Mouse (Mus musculus) CH12.LX (cell line): Measurements from ENCODE around the gene Rps3. TPM values are rescaled to one million over a fixed set of nuclear protein-coding genes. Genes with fewer than 3 reads are reported as not detected.

Experiments used
- DNase-seq: peaks from one replicate; pipeline ENCODE4 v3.0.0-alpha.2; 2013; ENCODE audit errors: extremely low read depth
- H3K27ac ChIP-seq: 2 replicates; pipeline ENCODE4 v1.5.1; 2012; ENCODE audit warnings: low read depth, mild to moderate bottlenecking, control low read depth, moderate library complexity; ENCODE audit not compliant: insufficient read depth
- H3K27me3 ChIP-seq: replicated peaks from 2 replicates; pipeline ENCODE3; 2012; ENCODE audit warnings: inconsistent platforms
- H3K36me3 ChIP-seq, 2 experiments: replicated peaks in 1 of 2; 2 replicates each; pipeline versions ENCODE3 to v1.6.1; 2012; ENCODE audit warnings: inconsistent platforms in 1 of 2, low read length in 1 of 2, mild to moderate bottlenecking in 1 of 2, mixed read lengths in 1 of 2, moderate library complexity in 1 of 2; ENCODE audit not compliant: control insufficient read depth in 1 of 2, insufficient read depth in 1 of 2
- H3K4me1 ChIP-seq, 2 experiments: 2 replicates each; pipeline ENCODE4 v1.6.1; 2012; ENCODE audit warnings: inconsistent platforms in 1 of 2, moderate library complexity in 1 of 2; ENCODE audit not compliant: insufficient read depth in 2 of 2, control insufficient read depth in 1 of 2
- H3K4me2 ChIP-seq: 2 replicates; pipeline ENCODE4 v1.6.1; 2012; ENCODE audit warnings: low read depth, mild to moderate bottlenecking, control low read depth; ENCODE audit not compliant: poor library complexity, insufficient read depth, severe bottlenecking
- H3K4me3 ChIP-seq, 3 experiments: fragments of 150-350 bp in 1 of 3; sonication (generic) in 1 of 3; replicated peaks in 1 of 3; 2 replicates each; pipeline versions ENCODE3 to v1.5.1; 2011 to 2012; ENCODE audit warnings: low read depth in 2 of 3, low read length in 2 of 3, mild to moderate bottlenecking in 2 of 3, moderate library complexity in 2 of 3, control low read depth in 1 of 3, improper control_type of control experiment in 1 of 3, inconsistent platforms in 1 of 3, mixed read lengths in 1 of 3; ENCODE audit not compliant: poor library complexity in 1 of 3
- H3K79me2 ChIP-seq: replicated peaks from 2 replicates; pipeline ENCODE4 v1.6.1; 2012; ENCODE audit warnings: mild to moderate bottlenecking, moderate library complexity; ENCODE audit not compliant: control insufficient read depth, poor library complexity, insufficient read depth, severe bottlenecking; ENCODE audit errors: extremely low read depth
- H3K9ac ChIP-seq: 2 replicates; pipeline ENCODE4 v1.6.1; 2012; ENCODE audit warnings: low read depth, mild to moderate bottlenecking, control low read depth, moderate library complexity; ENCODE audit not compliant: insufficient read depth
- H3K9me3 ChIP-seq: replicated peaks from 2 replicates; pipeline ENCODE3; 2012; ENCODE audit warnings: low read length, inconsistent platforms, mixed read lengths
- BHLHE40 ChIP-seq: IDR thresholded peaks from 2 replicates; pipeline ENCODE4 v1.6.1; 2011; ENCODE audit warnings: mild to moderate bottlenecking, low read depth, low read length, improper control_type of control experiment
- CHD1 ChIP-seq: IDR thresholded peaks from 2 replicates; pipeline ENCODE4 v1.6.1; 2012; ENCODE audit warnings: low read depth, low read length, improper control_type of control experiment, inconsistent platforms
- CTCF ChIP-seq, 2 experiments: IDR thresholded peaks in 1 of 2; conservative IDR thresholded peaks in 1 of 2; 2 replicates each; pipeline ENCODE4 v1.5.1; 2011 to 2012; ENCODE audit warnings: low read depth in 2 of 2, low read length in 2 of 2, improper control_type of control experiment in 1 of 2, inconsistent platforms in 1 of 2, mild to moderate bottlenecking in 1 of 2, moderate library complexity in 1 of 2
- E2F4 ChIP-seq: IDR thresholded peaks from 2 replicates; pipeline ENCODE4 v1.6.1; 2011; ENCODE audit warnings: low read depth, low read length, improper control_type of control experiment; ENCODE audit not compliant: insufficient replicate concordance
- ELF1 ChIP-seq: IDR thresholded peaks from 2 replicates; pipeline ENCODE4 v1.6.1; 2014; ENCODE audit warnings: low read depth, mild to moderate bottlenecking, inconsistent platforms, low read length, improper control_type of control experiment
- ETS1 ChIP-seq: conservative IDR thresholded peaks from 2 replicates; pipeline ENCODE4 v1.6.1; 2012; ENCODE audit warnings: low read depth, mild to moderate bottlenecking, inconsistent platforms, low read length, improper control_type of control experiment, moderate library complexity
- GABPA ChIP-seq: IDR thresholded peaks from 2 replicates; pipeline ENCODE4 v1.6.1; 2012; ENCODE audit warnings: low read depth, low read length, improper control_type of control experiment, inconsistent platforms; ENCODE audit not compliant: insufficient replicate concordance
- IRF4 ChIP-seq: IDR thresholded peaks from 2 replicates; pipeline ENCODE4 v1.6.1; 2014; ENCODE audit warnings: low read depth, mild to moderate bottlenecking, inconsistent platforms, low read length, improper control_type of control experiment
- JUN ChIP-seq: IDR thresholded peaks from 2 replicates; pipeline ENCODE4 v1.6.1; 2011; ENCODE audit warnings: low read depth, mild to moderate bottlenecking, low read length, improper control_type of control experiment, moderate library complexity; ENCODE audit not compliant: insufficient read depth
- JUND ChIP-seq: conservative IDR thresholded peaks from 2 replicates; pipeline ENCODE4 v1.6.1; 2011; ENCODE audit warnings: low read depth, low read length, improper control_type of control experiment
- MAFK ChIP-seq: IDR thresholded peaks from 2 replicates; pipeline ENCODE4 v1.6.1; 2011; ENCODE audit warnings: low read length, improper control_type of control experiment; ENCODE audit not compliant: insufficient replicate concordance
- MAX ChIP-seq: IDR thresholded peaks from 2 replicates; pipeline ENCODE4 v1.6.1; 2011; ENCODE audit warnings: low read length, improper control_type of control experiment
- MAZ ChIP-seq: IDR thresholded peaks from 2 replicates; pipeline ENCODE4 v1.6.1; 2012; ENCODE audit warnings: low read depth, mild to moderate bottlenecking, inconsistent platforms, low read length, improper control_type of control experiment, moderate library complexity
- MEF2A ChIP-seq: IDR thresholded peaks from 2 replicates; pipeline ENCODE4 v1.6.1; 2014; ENCODE audit warnings: low read depth, mild to moderate bottlenecking, inconsistent platforms, low read length, improper control_type of control experiment, borderline replicate concordance
- MXI1 ChIP-seq: IDR thresholded peaks from 2 replicates; pipeline ENCODE4 v1.6.1; 2011; ENCODE audit warnings: mild to moderate bottlenecking, low read depth, low read length, improper control_type of control experiment
- NRF1 ChIP-seq: IDR thresholded peaks from 2 replicates; pipeline ENCODE4 v1.6.1; 2014; ENCODE audit warnings: low read depth, mild to moderate bottlenecking, inconsistent platforms, low read length, improper control_type of control experiment, moderate library complexity
- POLR2A ChIP-seq: IDR thresholded peaks from 2 replicates; pipeline ENCODE4 v1.6.1; 2011; ENCODE audit warnings: low read depth, mild to moderate bottlenecking, improper control_type of control experiment, low read length
- POLR2AphosphoS2 ChIP-seq: IDR thresholded peaks from 2 replicates; pipeline ENCODE4 v1.6.1; 2011; ENCODE audit warnings: low read depth, low read length, improper control_type of control experiment
- TBP ChIP-seq: conservative IDR thresholded peaks from 2 replicates; pipeline ENCODE4 v1.6.1; 2011; ENCODE audit warnings: low read depth, low read length, improper control_type of control experiment
- TCF12 ChIP-seq: IDR thresholded peaks from 2 replicates; pipeline ENCODE4 v1.6.1; 2014; ENCODE audit warnings: low read depth, mild to moderate bottlenecking, inconsistent platforms, low read length, improper control_type of control experiment
- USF1 ChIP-seq: IDR thresholded peaks from 2 replicates; pipeline ENCODE4 v1.6.1; 2014; ENCODE audit warnings: low read depth, mild to moderate bottlenecking, inconsistent platforms, low read length, improper control_type of control experiment
- ZC3H11A ChIP-seq: IDR thresholded peaks from 2 replicates; pipeline ENCODE4 v1.6.1; 2012; ENCODE audit warnings: low read depth, mild to moderate bottlenecking, inconsistent platforms, low read length, improper control_type of control experiment
- ZMIZ1 ChIP-seq: IDR thresholded peaks from 2 replicates; pipeline ENCODE4 v1.6.1; 2012; ENCODE audit warnings: low read depth, mild to moderate bottlenecking, inconsistent platforms, low read length, improper control_type of control experiment
- ZNF384 ChIP-seq: IDR thresholded peaks from 2 replicates; pipeline ENCODE4 v1.6.1; 2012; ENCODE audit warnings: low read depth, low read length, improper control_type of control experiment, inconsistent platforms
- dilution Hi-C: fragments of 300-500 bp; cut with MboI; formaldehyde crosslinking; loops from 2 replicates; pipeline ENCODE4 v1.14.3; 2020; ENCODE audit warnings: low sequenced_read_pairs; ENCODE audit not compliant: extremely low pct_unique_long_range_greater_than_20kb, extremely low pct_ligation_motif_present
- in situ Hi-C: fragments of 300-500 bp; cut with MboI; formaldehyde crosslinking; loops from 3 replicates; pipeline ENCODE4 v1.14.3; 2019; ENCODE audit warnings: low sequenced_read_pairs, low pct_ligation_motif_present, low pct_unique_long_range_greater_than_20kb, mixed read lengths
- polyA plus RNA-seq: library from polyadenylated mRNA; unstranded; fragments of >175 nt; gene quantifications from 2 replicates; pipeline ENCODE4 v1.2.1, GENCODE M21; 2012; ENCODE audit warnings: low read depth; ENCODE audit not compliant: insufficient read length
- total RNA-seq, 2 experiments: library from RNA; depleted of rRNA; stranded (reverse); fragments of 300-350 nt in 1 of 2; fragments of >200 nt in 1 of 2; gene quantifications; 2 replicates each; pipeline ENCODE4 v1.2.3; 2012 to 2014

Rps3 gene
- total and polyA plus RNA-seq, 3 experiments, result 1,738 to 3,699 (median 2,320) TPM

DNA sequence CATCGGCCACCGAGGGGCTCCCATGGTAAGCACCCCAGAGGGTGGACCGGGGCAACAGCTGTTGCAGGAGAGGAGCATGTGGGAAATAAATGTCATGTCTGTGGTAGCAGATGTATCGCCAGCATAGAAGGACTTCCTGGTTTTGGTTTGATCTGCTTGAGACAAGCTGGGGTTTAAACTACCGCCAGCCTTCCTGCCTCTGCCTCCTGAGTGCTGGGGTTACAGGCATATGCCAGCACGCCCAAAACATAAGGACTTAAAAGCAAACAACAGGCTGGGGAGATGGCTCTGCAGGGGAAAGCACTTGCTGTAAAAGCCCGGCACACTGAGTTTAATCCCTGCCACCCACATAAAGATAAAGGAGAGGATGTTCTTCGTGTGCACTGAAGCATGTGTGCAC lies 34.5 kb downstream of the Rps3 start:
- H3K9me3 ChIP-seq, result no peaks in the 10 kb centered on the region
- TF ChIP-seq ELF1 (0 out of 2 replicates have a peak, but pooled peaks have one; percentile 11), ZC3H11A (no peak)
- dilution Hi-C loops (no loop called here), in situ Hi-C loops (no loop called here)
- H3K4me2 ChIP-seq, result no peak overlapping the region
- H3K27ac ChIP-seq, result no peak overlapping the region
- peaks cover 4 to 38% of the 10 kb centered on the region in 2 experiments; a peak in 3 of 4 replicates for H3K4me1 ChIP-seq
- no peak overlapping the region for H3K4me3 ChIP-seq
- no peaks in the 10 kb centered on the region for H3K79me2 ChIP-seq
- H3K9ac ChIP-seq, result no peak overlapping the region
- no peak for DNase-seq
- H3K27me3 ChIP-seq, result no peaks in the 10 kb centered on the region
- peaks cover 0 to 44% of the 10 kb centered on the region in 2 experiments for H3K36me3 ChIP-seq

DNA sequence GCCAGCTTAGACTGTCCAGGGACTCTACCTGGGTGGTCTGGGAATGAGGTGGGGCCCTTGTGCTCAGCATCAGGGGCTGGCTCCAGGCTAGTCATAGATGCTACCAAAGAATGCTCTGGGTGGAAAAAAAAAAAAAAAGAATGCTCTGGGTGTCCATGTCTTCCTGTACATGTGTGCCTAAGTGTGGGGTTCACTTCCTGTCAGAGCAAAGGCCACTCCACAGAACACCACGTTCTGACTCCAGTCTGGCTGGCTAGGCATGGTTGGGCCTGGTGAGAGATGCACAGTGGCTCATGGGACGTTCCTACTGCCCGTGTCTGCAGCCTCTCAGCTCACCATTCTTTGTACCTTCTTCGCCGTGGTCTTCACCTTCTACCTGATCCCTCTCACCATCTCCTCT lies 34.9 kb downstream of the Rps3 start:
- no peaks in the 10 kb centered on the region for H3K9me3 ChIP-seq
- DNase-seq, result no peak
- H3K27ac ChIP-seq, result no peak overlapping the region
- no peak overlapping the region for H3K4me2 ChIP-seq
- dilution Hi-C loops (no loop called here), in situ Hi-C loops (no loop called here)
- no peak overlapping the region for H3K4me3 ChIP-seq
- no peaks in the 10 kb centered on the region for H3K27me3 ChIP-seq
- peaks cover 0 to 40% of the 10 kb centered on the region in 2 experiments for H3K36me3 ChIP-seq
- H3K79me2 ChIP-seq, result no peaks in the 10 kb centered on the region
- H3K4me1 ChIP-seq, result peaks cover 4 to 40% of the 10 kb centered on the region in 2 experiments; a peak in 3 of 4 replicates
- no peak overlapping the region for H3K9ac ChIP-seq
- TF ChIP-seq MAX, result no peak
- TF ChIP-seq ETS1, result no peak
- TF ChIP-seq MEF2A, result no peak
- no peak for TF ChIP-seq MAZ
- TF ChIP-seq NRF1, result no peak
- no peak for TF ChIP-seq MAFK
- no peak for TF ChIP-seq MXI1
- TF ChIP-seq GABPA, result no peak
- TF ChIP-seq TCF12, result no peak

DNA sequence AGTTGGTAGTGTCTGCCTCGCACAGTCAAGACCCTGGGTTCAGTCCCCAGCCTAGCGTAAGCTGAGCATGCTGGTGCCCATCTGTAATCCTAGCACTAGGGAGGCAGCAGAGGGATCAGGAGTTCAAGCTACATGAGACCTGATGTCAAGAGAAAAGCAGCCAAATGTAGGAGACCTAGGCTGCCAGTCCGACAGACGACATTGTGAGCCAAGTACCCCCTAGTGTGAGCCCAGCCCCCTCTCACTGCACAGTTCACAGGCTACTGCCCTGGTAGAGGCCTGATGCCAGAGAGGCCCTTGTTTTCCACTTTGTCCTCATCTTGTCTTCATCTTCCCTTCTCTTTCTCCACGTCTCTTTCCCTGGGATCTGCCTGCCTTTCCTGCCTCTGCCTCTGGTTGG lies 36.2 kb downstream of the Rps3 start:
- no peaks in the 10 kb centered on the region for H3K9me3 ChIP-seq
- TF ChIP-seq MAZ (no peak), CHD1 (no peak), TCF12 (no peak), JUND (no peak), IRF4 (no peak), TBP (no peak), CTCF (conservative IDR thresholded peaks at IDR 0.05 in 1 of 2, IDR thresholded peaks at IDR 0.05 in 1 of 2; ENCODE audit: low read depth in 2 of 2, low read length in 2 of 2) (no peak), ZMIZ1 (no peak), JUN (no peak), BHLHE40 (no peak), MEF2A (no peak), E2F4 (no peak), ELF1 (no peak), ETS1 (no peak), ZNF384 (no peak), POLR2A (no peak), USF1 (no peak), POLR2AphosphoS2 (no peak)
- TF ChIP-seq, all 38 proteins: peak for 0
- Histone ChIP-seq H3K79me2 (no peaks in the 10 kb centered on the region), H3K36me3 (peaks cover 0 to 31% of the 10 kb centered on the region in 2 experiments), H3K9ac (no peak overlapping the region), H3K27me3 (no peaks in the 10 kb centered on the region), H3K4me2 (no peak overlapping the region), H3K4me1 (peaks cover 4 to 48% of the 10 kb centered on the region in 2 experiments; a peak in 3 of 4 replicates), H3K27ac (no peak overlapping the region), H3K4me3 (no peak overlapping the region)
- DNase-seq, result no peak
- dilution Hi-C loops, result no loop called here
- in situ Hi-C loops, result no loop called here
